Mouse (Mus musculus) liver, embryonic 14.5 days (tissue): ENCODE results near the gene Foxf1. TPM values are rescaled to one million over a fixed set of nuclear protein-coding genes. Genes with fewer than 3 reads are reported as not detected.

Experiments used
- ATAC-seq: fragments of 200-750 bp; cut with Nextera tagmentation; 2 replicates; pipeline ENCODE4 v1.8.0; 2017; ENCODE audit warnings: moderate number of reproducible peaks, mild to moderate bottlenecking, moderate library complexity; ENCODE audit not compliant: insufficient read depth
- DNase-seq, 3 experiments: peaks; one replicate each; pipeline ENCODE4 v3.0.0-alpha.2; 2012 to 2013; ENCODE audit warnings: low read depth in 3 of 3, low spot score in 3 of 3
- H3K27ac ChIP-seq: fragments of 300-500 bp; sonication (generic); 2 replicates; pipeline ENCODE4 v1.5.1; 2014; ENCODE audit warnings: moderate library complexity, mild to moderate bottlenecking, control low read depth, inconsistent platforms
- H3K27me3 ChIP-seq: fragments of 300-500 bp; sonication (generic); 2 replicates; pipeline ENCODE4 v1.6.1; 2014; ENCODE audit warnings: mild to moderate bottlenecking, low read length, moderate library complexity; ENCODE audit not compliant: control insufficient read depth, insufficient read depth
- H3K36me3 ChIP-seq: fragments of 300-500 bp; sonication (generic); replicated peaks from 2 replicates; pipeline ENCODE4 v1.6.1; 2014; ENCODE audit warnings: low read depth; ENCODE audit not compliant: control insufficient read depth, insufficient read depth
- H3K4me1 ChIP-seq, 2 experiments: fragments of 200-500 bp in 1 of 2; fragments of 300-500 bp in 1 of 2; sonication (generic) in 1 of 2; replicated peaks; 2 replicates each; pipeline ENCODE4 v1.6.1; 2012 to 2014; ENCODE audit warnings: antibody characterized with exemption in 1 of 2, inconsistent platforms in 1 of 2, low read length in 1 of 2; ENCODE audit not compliant: control insufficient read depth in 2 of 2, insufficient read depth in 2 of 2
- H3K4me2 ChIP-seq: fragments of 300-500 bp; sonication (generic); 2 replicates; pipeline ENCODE4 v1.6.1; 2014; ENCODE audit warnings: low read depth, mild to moderate bottlenecking, control low read depth, moderate library complexity
- H3K4me3 ChIP-seq, 2 experiments: fragments of 200-500 bp in 1 of 2; fragments of 300-500 bp in 1 of 2; sonication (generic) in 1 of 2; 2 replicates each; pipeline ENCODE4 v1.5.1; 2012 to 2014; ENCODE audit warnings: low read depth in 2 of 2, low read length in 2 of 2, mild to moderate bottlenecking in 2 of 2, control low read depth in 1 of 2, inconsistent platforms in 1 of 2, moderate library complexity in 1 of 2; ENCODE audit not compliant: insufficient read depth in 1 of 2
- H3K9ac ChIP-seq: fragments of 300-500 bp; sonication (generic); replicated peaks from 2 replicates; pipeline ENCODE4 v1.6.1; 2014; ENCODE audit warnings: mild to moderate bottlenecking, control low read depth, moderate library complexity
- H3K9me3 ChIP-seq: fragments of 300-500 bp; sonication (generic); 2 replicates; pipeline ENCODE4 v1.6.1; 2016; ENCODE audit warnings: low read length, mixed read lengths; ENCODE audit not compliant: control insufficient read depth
- CTCF ChIP-seq: IDR thresholded peaks from 2 replicates; pipeline ENCODE4 v1.5.1; 2016; ENCODE audit warnings: antibody characterized with exemption, low read depth, control low read depth
- EP300 ChIP-seq: IDR thresholded peaks from 2 replicates; pipeline ENCODE4 v1.6.1; 2016; ENCODE audit warnings: antibody characterized with exemption, low read depth
- WGBS: fragments of 180-500 bp; shearing (Covaris S2); extraction: QIAGEN DNeasy Blood & Tissue Kit; methylation state at CpG from one replicate; pipeline ENCODE4 v1.1.7; 2014; ENCODE audit not compliant: insufficient replicate concordance; 5-methylcytosine and 5-hydroxymethylcytosine counted together
- polyA plus RNA-seq, 2 experiments: library from polyadenylated mRNA; depleted of rRNA in 1 of 2; stranded (reverse) in 1 of 2; unstranded in 1 of 2; fragments of >200 nt; fragmentation: Nextera tagmentation in 1 of 2; extraction: Ambion mirVana in 1 of 2; gene quantifications; 2 replicates each; pipeline versions ENCODE4 v1.2.1 to v1.2.3; 2012 to 2014

Foxf1 gene
- polyA plus RNA-seq, 2 experiments, result 2.5 to 2.8 TPM

DNA sequence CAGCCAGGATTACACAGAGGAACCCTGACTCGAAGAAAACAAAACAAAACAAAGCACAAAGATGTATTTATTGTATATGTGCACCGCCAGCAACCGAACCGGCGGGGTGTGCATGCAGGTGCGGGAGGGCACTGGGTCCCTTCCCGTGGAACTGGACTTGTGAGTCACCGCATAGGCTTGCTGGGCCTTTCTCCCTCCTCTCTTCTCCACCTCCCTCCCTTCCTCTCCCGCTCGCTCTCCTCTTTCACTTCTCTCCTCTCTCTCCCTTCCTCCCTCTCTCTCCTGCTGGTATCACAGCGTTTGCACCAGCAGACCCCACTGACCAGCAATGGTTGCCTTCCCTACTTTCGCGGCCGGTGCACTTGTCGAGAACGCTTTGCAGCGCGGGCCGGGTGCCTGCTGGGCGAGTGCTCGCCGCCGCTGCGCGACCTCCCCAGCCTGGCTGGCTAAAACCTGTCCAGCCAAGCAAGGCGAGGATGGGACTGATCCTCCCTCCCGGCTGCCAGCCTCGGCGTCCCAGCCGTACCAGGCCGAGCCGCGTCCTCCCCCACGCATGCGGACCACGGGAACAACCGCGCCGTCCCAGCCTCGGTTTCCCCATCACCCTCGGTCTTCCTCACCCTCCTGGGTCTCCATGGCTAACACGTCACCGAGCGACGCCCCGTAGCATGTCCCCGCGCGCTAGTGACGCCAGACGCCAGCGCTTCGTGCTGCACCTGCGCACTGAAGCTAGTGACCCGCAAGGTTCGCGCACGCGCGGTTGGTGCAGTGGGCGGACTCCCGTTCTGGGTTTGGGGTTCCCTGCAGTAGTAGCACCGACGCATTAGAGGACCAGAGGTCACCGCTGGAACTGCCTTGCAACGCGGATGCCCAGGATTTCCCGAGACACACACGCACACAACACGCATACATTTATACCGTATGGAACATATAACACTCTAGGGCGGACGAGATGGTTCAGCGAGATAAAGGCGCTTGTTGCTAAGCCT, 23.8 kb downstream of the Foxf1 start, which contains the start of gene Mthfsd:
Gene Mthfsd (minus strand): TSS at position 725 of the 989 bp plus-strand sequence.
- ATAC-seq, result peak; percentile 90
- TF ChIP-seq EP300 (no peak), CTCF (peak; percentile 37; the same call in 1 of the 2 replicates)
- Histone ChIP-seq H3K4me3 (peak within 1 kb of the TSS; percentile 77 to 89), H3K27ac (peak within 1 kb of the TSS; percentile 4; the same call in 1 of the 2 replicates), H3K36me3 (no peaks in the 10 kb centered on the region), H3K9me3 (no peaks in the 10 kb centered on the region), H3K4me2 (peak within 1 kb of the TSS; percentile 84), H3K27me3 (no peaks in the 10 kb centered on the region), H3K4me1 (peaks cover 3 to 6% of the 10 kb centered on the region in 2 experiments; a peak in 2 of 4 replicates), H3K9ac (peak within 1 kb of the TSS; percentile 78)
- DNase-seq, result peak; percentile 85 to 89 (median 87)
- WGBS, result 1% methylated on average over 75 of the region's 75 CpGs

DNA sequence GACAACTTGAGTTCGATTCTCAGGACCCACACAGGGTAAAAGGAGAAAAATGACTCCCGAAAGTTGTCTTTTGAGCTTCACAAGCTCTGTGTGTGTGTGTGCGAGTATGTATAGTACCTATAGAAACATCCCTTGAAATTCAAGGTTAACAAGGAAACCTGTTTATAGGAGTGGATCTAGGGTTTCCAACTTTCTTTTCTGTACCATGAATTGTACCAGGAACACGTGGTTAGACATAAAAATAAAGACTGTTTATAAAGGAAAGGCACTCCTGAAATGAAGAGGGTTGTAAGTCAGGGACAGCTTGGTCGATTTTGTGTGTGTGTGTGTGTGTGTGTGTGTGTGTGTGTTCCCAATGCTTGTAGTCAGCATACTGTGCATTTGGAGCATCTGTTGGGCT, 24.5 kb downstream of the Foxf1 start:
- TF ChIP-seq CTCF (no peak), EP300 (no peak)
- H3K27me3 ChIP-seq, result peaks cover 3% of the 10 kb centered on the region
- H3K27ac ChIP-seq, result no peak overlapping the region
- H3K9me3 ChIP-seq, result no peaks in the 10 kb centered on the region
- DNase-seq, result no peak
- no peaks in the 10 kb centered on the region for H3K36me3 ChIP-seq
- H3K4me2 ChIP-seq, result peak overlapping the region; percentile 84
- H3K4me1 ChIP-seq, result peaks cover 3 to 6% of the 10 kb centered on the region in 2 experiments; a peak in 2 of 4 replicates
- peak overlapping the region; percentile 78 for H3K9ac ChIP-seq
- whole genome bisulfite sequencing, result 7% methylated on average over 5 of the region's 5 CpGs
- H3K4me3 ChIP-seq, result peak overlapping the region; percentile 77 to 89
- no peak for ATAC-seq

DNA sequence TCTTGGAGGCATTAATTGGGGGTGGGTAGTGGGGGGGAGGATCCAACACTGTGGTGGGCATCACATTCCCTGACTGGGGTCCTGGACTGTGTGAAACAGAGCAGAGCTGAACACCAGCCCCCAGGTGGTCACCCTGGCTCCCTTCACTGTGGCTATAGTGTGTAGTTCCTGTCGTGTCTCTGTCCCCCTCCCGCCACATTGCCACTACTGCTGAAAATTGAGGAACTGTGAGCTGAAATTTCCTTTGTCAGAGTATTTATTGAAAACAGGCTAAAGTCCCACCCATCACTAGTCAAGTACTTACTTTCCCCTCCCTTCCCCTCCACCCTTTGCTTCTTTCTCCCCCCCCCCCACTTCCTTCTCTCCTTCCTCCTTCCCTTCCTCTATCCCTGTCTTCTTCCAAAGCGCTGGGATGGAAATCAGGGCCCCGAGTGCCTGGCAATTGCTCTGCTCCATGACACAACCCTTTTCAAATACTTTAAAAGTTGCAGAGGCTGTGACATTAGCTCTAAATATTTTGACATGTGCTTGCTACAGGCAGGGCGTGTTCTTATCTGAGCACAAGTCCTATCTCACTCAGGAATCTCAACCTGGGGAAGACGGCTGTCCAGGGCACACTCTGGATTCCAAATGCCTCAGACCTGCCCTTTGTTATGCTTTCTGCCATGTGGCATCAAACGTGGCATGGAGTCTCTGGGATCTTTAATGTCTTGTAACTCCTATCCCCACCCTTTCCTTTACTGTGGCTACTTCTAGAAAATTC, 27.1 kb downstream of the Foxf1 start:
- H3K27me3 ChIP-seq, result peaks cover 30% of the 10 kb centered on the region
- TF ChIP-seq CTCF (no peak), EP300 (no peak)
- no peak for ATAC-seq

DNA sequence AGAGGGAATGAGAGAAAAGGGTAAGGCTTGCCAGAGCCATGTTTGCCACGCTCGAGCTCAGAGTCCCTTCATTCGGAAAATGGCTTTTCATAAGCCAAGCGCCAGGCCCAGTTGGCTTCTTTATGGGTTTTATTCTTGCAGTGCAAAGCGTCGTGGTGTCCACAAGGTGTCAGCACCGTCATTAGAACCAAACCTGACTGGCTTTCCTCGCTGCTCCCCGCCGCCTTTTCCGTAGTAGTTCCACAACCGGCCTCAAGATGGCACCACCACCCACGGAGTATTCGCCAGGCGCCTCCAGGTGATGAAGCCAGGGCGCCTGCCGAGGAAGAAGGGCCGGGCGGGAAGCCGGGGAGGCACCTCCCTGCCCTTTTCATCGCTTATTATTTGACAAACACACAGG, 29.1 kb downstream of the Foxf1 start:
- ATAC-seq (peak; percentile 9; the same call in 1 of the 2 replicates), DNase-seq (peak; percentile 68 to 77 (median 72))
- WGBS, result under 1% methylated on average over 21 of the region's 21 CpGs
- H3K27ac ChIP-seq, result no peak overlapping the region
- no peak overlapping the region for H3K9ac ChIP-seq
- no peak overlapping the region for H3K4me3 ChIP-seq
- H3K4me1 ChIP-seq, result peaks cover 3% of the 10 kb centered on the region in 2 experiments; a peak in 2 of 4 replicates
- H3K36me3 ChIP-seq, result no peaks in the 10 kb centered on the region
- peak; percentile 98 for TF ChIP-seq CTCF
- TF ChIP-seq EP300, result no peak
- H3K27me3 ChIP-seq, result peaks cover 49% of the 10 kb centered on the region
- H3K4me2 ChIP-seq, result no peak overlapping the region
- no peaks in the 10 kb centered on the region for H3K9me3 ChIP-seq

More for the DNA sequence above, 27.1 kb downstream of the Foxf1 start:
- DNase-seq, result no peak
- 25% methylated on average over 7 of the region's 7 CpGs for WGBS
- Histone ChIP-seq H3K9ac (no peak overlapping the region), H3K4me1 (peaks cover 3 to 6% of the 10 kb centered on the region in 2 experiments; a peak in 2 of 4 replicates), H3K9me3 (no peaks in the 10 kb centered on the region), H3K4me3 (no peak overlapping the region), H3K27ac (no peak overlapping the region), H3K36me3 (no peaks in the 10 kb centered on the region), H3K4me2 (no peak overlapping the region)
